Mouse (Mus musculus) gastrocnemius, adult 2 months (tissue): ENCODE data around the gene Gapvd1. TPM values are rescaled to one million over a fixed set of nuclear protein-coding genes. Genes with fewer than 3 reads are reported as not detected.

Experiments used
- DNase-seq: peaks from one replicate; pipeline ENCODE4 v3.0.0; 2022
- H3K27ac ChIP-seq: fragments of 200-600 bp; 2 replicates; pipeline ENCODE4 v1.8.1; 2022; ENCODE audit warnings: mild to moderate bottlenecking
- H3K4me3 ChIP-seq: fragments of 200-600 bp; 2 replicates; pipeline ENCODE4 v1.8.1; 2022; ENCODE audit warnings: mild to moderate bottlenecking, moderate library complexity
- CTCF ChIP-seq: fragments of 200-600 bp; IDR thresholded peaks from 2 replicates; pipeline ENCODE4 v1.8.1; 2022; ENCODE audit warnings: antibody characterized with exemption, mild to moderate bottlenecking, moderate library complexity
- intact Hi-C: fragments of 180-260 bp; cut with DNase I; formaldehyde crosslinking; loops from one replicate; pipeline ENCODE4 v1.15.1; 2025
- total RNA-seq, 2 experiments: library from RNA; stranded (reverse); gene quantifications; 2 replicates each; pipeline ENCODE4 v1.2.3; 2021

Gapvd1 gene
- total RNA-seq, 2 experiments from 2014 or later = 34.0 to 35.5 TPM

GRCm38 (mm10) chr2:34790282-34790681, 35.2 kb upstream of the Gapvd1 start:
- Histone ChIP-seq H3K4me3 (no peak overlapping the region), H3K27ac (no peak overlapping the region)
- DNase-seq = no peak
- no peak for TF ChIP-seq CTCF
- intact Hi-C loops = no loop called here

- peak; percentile 82 for TF ChIP-seq CTCF
- intact Hi-C loops = loop anchor here (1.0 kb wide), 1 partner anchor 184 kb away; no protein-coding TSS in a partner anchor
- Histone ChIP-seq H3K27ac (no peak overlapping the region), H3K4me3 (no peak overlapping the region)
- DNase-seq = peak; percentile 53
Observed at GRCm38 (mm10) chr2:34784085-34784484, 29.1 kb upstream of the Gapvd1 start.

- intact Hi-C loops = loop anchor here (1.0 kb wide), 1 partner anchor 185 kb away; no protein-coding TSS in a partner anchor
- no peak overlapping the region for H3K4me3 ChIP-seq
- no peak for DNase-seq
- TF ChIP-seq CTCF = no peak
- no peak overlapping the region for H3K27ac ChIP-seq
Observed at GRCm38 (mm10) chr2:34783064-34784020, 28.3 kb upstream of the Gapvd1 start.

GRCm38 (mm10) chr2:34777237-34777868, 22.3 kb upstream of the Gapvd1 start:
- no peak for TF ChIP-seq CTCF
- Histone ChIP-seq H3K27ac (no peak overlapping the region), H3K4me3 (peak overlapping the region; percentile 89; the same call in 1 of the 2 replicates)
- intact Hi-C loops = no loop called here
- DNase-seq = no peak

- DNase-seq = no peak
- peak overlapping the region; percentile 89 for H3K4me3 ChIP-seq
- TF ChIP-seq CTCF = no peak
- intact Hi-C loops = no loop called here
- no peak overlapping the region for H3K27ac ChIP-seq
Observed at GRCm38 (mm10) chr2:34774493-34774892, 19.5 kb upstream of the Gapvd1 start.

GRCm38 (mm10) chr2:34773673-34774072, 18.6 kb upstream of the Gapvd1 start:
- no peak for DNase-seq
- intact Hi-C loops = loop anchor here (2.0 kb wide), 1 partner anchor 25 kb away; the partner anchor contains the start of gene Rabepk
- no peak for TF ChIP-seq CTCF
- Histone ChIP-seq H3K4me3 (peak overlapping the region; percentile 89), H3K27ac (no peak overlapping the region)

- peak; percentile 51 for DNase-seq
- intact Hi-C loops = loop anchor here (2.0 kb wide), 1 partner anchor 26 kb away; the partner anchor contains the start of gene Rabepk
- H3K27ac ChIP-seq = peak overlapping the region; percentile 96
- no peak for TF ChIP-seq CTCF
- peak overlapping the region; percentile 89 for H3K4me3 ChIP-seq
Observed at GRCm38 (mm10) chr2:34772252-34773235, 17.5 kb upstream of the Gapvd1 start.

GRCm38 (mm10) chr2:34771368-34772226, 16.6 kb upstream of the Gapvd1 start, which contains the start of gene Hspa5:
Hspa5 (plus strand) TSS chr2:34771970.
- peak; percentile 100 for DNase-seq
- Histone ChIP-seq H3K27ac (peak within 1 kb of the TSS; percentile 96), H3K4me3 (peak within 1 kb of the TSS; percentile 89)
- TF ChIP-seq CTCF = no peak
- intact Hi-C loops = loop anchor here (1.0 to 2.0 kb wide), 2 partner anchors 17 to 27 kb away; partner anchors contain the start of gene Rabepk

GRCm38 (mm10) chr2:34770951-34771350, 15.9 kb upstream of the Gapvd1 start:
- no peak for DNase-seq
- no peak for TF ChIP-seq CTCF
- Histone ChIP-seq H3K27ac (peak overlapping the region; percentile 95), H3K4me3 (peak overlapping the region; percentile 89)
- intact Hi-C loops = loop anchor here (1.0 kb wide), 1 partner anchor 17 kb away; no protein-coding TSS in a partner anchor

- intact Hi-C loops = no loop called here
- TF ChIP-seq CTCF = no peak
- Histone ChIP-seq H3K27ac (no peak overlapping the region), H3K4me3 (peak overlapping the region; percentile 89)
- DNase-seq = no peak
Observed at GRCm38 (mm10) chr2:34770049-34770448, 15.0 kb upstream of the Gapvd1 start.

- no peak overlapping the region for H3K27ac ChIP-seq
- no peak overlapping the region for H3K4me3 ChIP-seq
- intact Hi-C loops = no loop called here
- DNase-seq = no peak
- no peak for TF ChIP-seq CTCF
Observed at GRCm38 (mm10) chr2:34764801-34765200, 9.8 kb upstream of the Gapvd1 start.
